ENCODE assay signal across 11 mouse cellular contexts in the genomic region with DNA sequence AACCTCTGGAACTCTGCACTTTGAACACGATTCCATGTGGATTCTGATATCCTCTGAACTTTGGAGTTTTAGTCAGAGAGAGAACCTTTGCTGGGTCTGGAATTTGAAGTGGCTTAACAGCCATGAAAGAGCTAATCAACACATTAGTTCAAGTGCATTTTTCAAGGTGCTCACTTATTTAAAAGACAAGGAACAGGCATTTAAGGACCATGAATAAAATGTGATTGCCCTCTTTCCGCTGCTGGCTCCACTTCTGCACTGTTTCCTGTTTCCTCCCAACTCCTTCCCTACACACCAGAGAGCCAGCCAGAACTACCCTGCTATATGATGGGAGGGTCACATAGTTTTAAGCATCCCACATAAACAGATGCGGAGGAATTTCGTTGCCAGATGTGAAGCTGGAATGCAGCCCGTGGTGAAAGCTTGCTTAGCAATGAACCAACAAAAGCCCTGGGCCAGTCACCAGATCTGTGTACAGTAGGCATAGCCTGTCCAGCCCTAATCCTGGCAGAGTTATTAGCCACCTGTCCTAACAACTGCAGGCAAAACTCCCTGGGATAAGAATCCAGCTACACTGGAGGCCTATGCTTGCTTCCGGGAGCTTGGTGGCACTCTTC. TPM values are rescaled to one million over a fixed set of nuclear protein-coding genes. Genes with fewer than 3 reads are reported as not detected.
A peak's percentile ranks its signal among the peaks of the same experiment; 100 is the strongest.
DNase-seq lines count a peak whose midpoint lies in the region; ATAC-seq and TF ChIP-seq lines count a peak whose summit lies in the region.
"Had no signal": no experiment of that assay in that cellular context is flagged by ENCODE, and none has a peak within 500 bp of the region (broad histone marks: within the 10 kb centered on the region; RNA-seq: fewer than 3 reads in every experiment).

No protein-coding gene starts in this region.

- 70% methylated on average over 6 of the region's 6 CpGs for WGBS in liver, postnatal 0 days (ENCODE audit: insufficient replicate concordance)
- WGBS in forebrain, embryonic 14.5 days = 84% methylated on average over 6 of the region's 6 CpGs

- peak overlapping the region; percentile 47; the same call in 1 of the 2 replicates for H3K27ac ChIP-seq in ES-Bruce4 (ENCODE audit: insufficient read depth, low read length)
- peak overlapping the region; percentile 24; the same call in 1 of the 2 replicates for H3K27ac ChIP-seq in liver, postnatal 0 days (ENCODE audit: low read depth)
- H3K27ac ChIP-seq in forebrain, embryonic 14.5 days (ENCODE audit: low read depth, low read length) = no peak overlapping the region

- no peak for TF ChIP-seq CTCF in ES-Bruce4 (IDR thresholded peaks at IDR 0.05; ENCODE audit: low read depth, low read length)
- TF ChIP-seq CTCF in liver, postnatal 0 days (IDR thresholded peaks at IDR 0.05; ENCODE audit: low read depth) = no peak

- no peak overlapping the region for H3K4me3 ChIP-seq in ES-Bruce4 (ENCODE audit: low read depth, low read length)
- no peak overlapping the region for H3K4me3 ChIP-seq in liver, postnatal 0 days (ENCODE audit: low read depth, low read length)
- no peak overlapping the region for H3K4me3 ChIP-seq in forebrain, embryonic 14.5 days (ENCODE audit: low read depth, low read length)

- TF ChIP-seq EP300 in ES-Bruce4 (IDR thresholded peaks at IDR 0.05; ENCODE audit: insufficient read depth, low read depth, low read length) = 0 out of 2 replicates have a peak, but pooled peaks have one; percentile 28
- no peak for TF ChIP-seq EP300 in liver, postnatal 0 days (IDR thresholded peaks at IDR 0.05; ENCODE audit: low read depth)

- DNase-seq in embryo, embryonic 11 days = peak; percentile 24
- DNase-seq in embryo, embryonic 10 days (ENCODE audit: low spot score) = no peak
- DNase-seq in gastrocnemius, postnatal 4 days (ENCODE audit: low spot score in 2 of 2) = peak; percentile 42 to 76
- no peak for DNase-seq in liver, postnatal 0 days
- no peak for DNase-seq in forebrain, embryonic 14.5 days (ENCODE audit: low spot score)
- DNase-seq in retina, postnatal 1 day = no peak
- no peak for DNase-seq in spleen, postnatal 4 days (ENCODE audit: low spot score in 2 of 2)
- DNase-seq: adrenal gland, postnatal 14 days; right cerebral cortex, postnatal 25 days had no signal

- no peak overlapping the region for H3K9ac ChIP-seq in ES-Bruce4 (ENCODE audit: low read depth, poor library complexity, severe bottlenecking)
- H3K9ac ChIP-seq in liver, postnatal 0 days (replicated peaks) = no peak overlapping the region
- no peak overlapping the region for H3K9ac ChIP-seq in forebrain, embryonic 14.5 days (ENCODE audit: low read length)

- no peak for ATAC-seq in liver, postnatal 0 days
- ATAC-seq in forebrain, embryonic 14.5 days = no peak
- ATAC-seq: hindbrain, embryonic 16.5 days had no signal

- no peak for TF ChIP-seq POLR2A in ES-Bruce4 (IDR thresholded peaks at IDR 0.05; ENCODE audit: insufficient read depth, low read length)

- H3K4me1 ChIP-seq in ES-Bruce4 (ENCODE audit: control insufficient read depth, insufficient read depth, low read length) = no peaks in the 10 kb centered on the region
- H3K4me1 ChIP-seq in liver, postnatal 0 days (ENCODE audit: insufficient read depth) = peaks cover 18% of the 10 kb centered on the region
- H3K4me1 ChIP-seq in forebrain, embryonic 14.5 days (ENCODE audit: control insufficient read depth, insufficient read depth, low read length) = peaks cover 16% of the 10 kb centered on the region

- no peak overlapping the region for H3K4me2 ChIP-seq in liver, postnatal 0 days (ENCODE audit: low read depth, low read length)
- no peak overlapping the region for H3K4me2 ChIP-seq in forebrain, embryonic 14.5 days (ENCODE audit: low read length)

- no peaks in the 10 kb centered on the region for H3K9me3 ChIP-seq in ES-Bruce4 (replicated peaks; ENCODE audit: control insufficient read depth, insufficient read depth, low read length, poor library complexity, severe bottlenecking)
- H3K9me3 ChIP-seq in liver, postnatal 0 days (ENCODE audit: low read length) = no peaks in the 10 kb centered on the region
- H3K9me3 ChIP-seq in forebrain, embryonic 14.5 days (replicated peaks; ENCODE audit: control insufficient read depth, low read length) = no peaks in the 10 kb centered on the region

- H3K27me3 ChIP-seq in ES-Bruce4 (ENCODE audit: control insufficient read depth, insufficient read depth, low read length, poor library complexity, severe bottlenecking) = no peaks in the 10 kb centered on the region
- H3K27me3 ChIP-seq in liver, postnatal 0 days (ENCODE audit: insufficient read depth, low read length) = no peaks in the 10 kb centered on the region
- H3K27me3 ChIP-seq in forebrain, embryonic 14.5 days (replicated peaks; ENCODE audit: control insufficient read depth, insufficient read depth, low read length) = no peaks in the 10 kb centered on the region

- peaks cover 38% of the 10 kb centered on the region for H3K36me3 ChIP-seq in ES-Bruce4 (ENCODE audit: control insufficient read depth, insufficient read depth, low read length, poor library complexity, severe bottlenecking)
- H3K36me3 ChIP-seq in liver, postnatal 0 days (replicated peaks; ENCODE audit: insufficient read depth, low read length) = peaks cover 28% of the 10 kb centered on the region
- H3K36me3 ChIP-seq in forebrain, embryonic 14.5 days (ENCODE audit: control insufficient read depth, insufficient read depth, low read length) = peaks cover 59% of the 10 kb centered on the region

RNA-seq across cellular contexts. Expression of a gene that starts 5.4 kb away (rescaled TPM):
- polyA plus RNA-seq in ES-Bruce4 (2011; ENCODE audit: insufficient read depth, insufficient read length, low read depth, missing spikeins) = 31.7 and 35.6 TPM in 2 replicates
- 10 to 100 TPM; 17.9 to 18.0 TPM for total RNA-seq in gastrocnemius, postnatal 4 days (2021)
- polyA plus RNA-seq in liver, postnatal 0 days (2015; fragmentation: Nextera tagmentation; extraction: Ambion mirVana) = 1.5 and 1.8 TPM in 2 replicates
- 5.0 and 7.3 TPM in 2 replicates for polyA plus RNA-seq in forebrain, embryonic 14.5 days (2014; fragmentation: Nextera tagmentation; extraction: Ambion mirVana)

RNA-seq across cellular contexts. Expression of a gene that starts 20.2 kb away (rescaled TPM):
- 50.1 and 51.9 TPM in 2 replicates for polyA plus RNA-seq in ES-Bruce4 (2011; ENCODE audit: insufficient read depth, insufficient read length, low read depth, missing spikeins)
- 10 to 100 TPM; 19.8 to 20.1 TPM for total RNA-seq in gastrocnemius, postnatal 4 days (2021)
- polyA plus RNA-seq in liver, postnatal 0 days (2015; fragmentation: Nextera tagmentation; extraction: Ambion mirVana) = 6.0 and 6.4 TPM in 2 replicates
- 49.2 and 55.7 TPM in 2 replicates for polyA plus RNA-seq in forebrain, embryonic 14.5 days (2014; fragmentation: Nextera tagmentation; extraction: Ambion mirVana)

Comparison
In these comparisons a context has a peak if more than half of its experiments do, and no peak if none do; other contexts are left out.
1. DNase-seq: peak in embryo, embryonic 11 days (single experiment) and gastrocnemius, postnatal 4 days (2 of 2); none in embryo, embryonic 10 days (single experiment), liver, postnatal 0 days (single experiment), forebrain, embryonic 14.5 days (single experiment), retina, postnatal 1 day (single experiment) and spleen, postnatal 4 days (0 of 2).